Mouse (Mus musculus): ENCODE measurements around the gene Gm45717. TPM values are rescaled to one million over a fixed set of nuclear protein-coding genes. Genes with fewer than 3 reads are reported as not detected.

Gm45717 gene
- total RNA-seq, 2 experiments from 2014 or later: 1.1 TPM; not detected in 1

GRCm38 (mm10) chr7:140945247-140945646 is 10.5 kb downstream of the Gm45717 start:
- ATAC-seq (replicated peaks; ENCODE audit: poor library complexity): no peak

- no peak for ATAC-seq (replicated peaks; ENCODE audit: poor library complexity)
Observed at GRCm38 (mm10) chr7:140944236-140944635, 11.5 kb downstream of the Gm45717 start.

- no peak for ATAC-seq (replicated peaks; ENCODE audit: poor library complexity)
Observed at GRCm38 (mm10) chr7:140943356-140943755, 12.4 kb downstream of the Gm45717 start.

- no peak for ATAC-seq (replicated peaks; ENCODE audit: poor library complexity)
Observed at GRCm38 (mm10) chr7:140942811-140943210, 12.9 kb downstream of the Gm45717 start.

GRCm38 (mm10) chr7:140942341-140942740 is 13.4 kb downstream of the Gm45717 start:
- no peak for ATAC-seq (replicated peaks; ENCODE audit: poor library complexity)

- ATAC-seq (replicated peaks; ENCODE audit: poor library complexity): peak; percentile 87
Observed at GRCm38 (mm10) chr7:140941222-140942051, 14.3 kb downstream of the Gm45717 start, which contains the start of gene Pgghg. Gene Pgghg (plus strand): TSS chr7:140941391.

GRCm38 (mm10) chr7:140939669-140940171 is 16.0 kb downstream of the Gm45717 start:
- ATAC-seq (replicated peaks; ENCODE audit: poor library complexity): no peak

GRCm38 (mm10) chr7:140938896-140939295 is 16.8 kb downstream of the Gm45717 start:
- no peak for ATAC-seq (replicated peaks; ENCODE audit: poor library complexity)

GRCm38 (mm10) chr7:140938436-140938835 is 17.3 kb downstream of the Gm45717 start:
- ATAC-seq (replicated peaks; ENCODE audit: poor library complexity): 0 out of 2 replicates have a peak, but pooled peaks have one; percentile 38

- no peak for ATAC-seq (replicated peaks; ENCODE audit: poor library complexity)
Observed at GRCm38 (mm10) chr7:140927181-140927580, 28.6 kb downstream of the Gm45717 start.

- no peak for ATAC-seq (replicated peaks; ENCODE audit: poor library complexity)
Observed at GRCm38 (mm10) chr7:140923070-140923775, 32.5 kb downstream of the Gm45717 start.

GRCm38 (mm10) chr7:140922398-140923069 is 33.2 kb downstream of the Gm45717 start:
- peak; percentile 51 for ATAC-seq (replicated peaks; ENCODE audit: poor library complexity)

GRCm38 (mm10) chr7:140921225-140921975 is 34.3 kb downstream of the Gm45717 start:
- peak; percentile 32 for ATAC-seq (replicated peaks; ENCODE audit: poor library complexity)

GRCm38 (mm10) chr7:140920418-140921029 is 35.2 kb downstream of the Gm45717 start, which contains the start of gene Nlrp6:
Gene Nlrp6 (plus strand): TSS chr7:140920902.
- ATAC-seq (replicated peaks; ENCODE audit: poor library complexity): no peak

GRCm38 (mm10) chr7:140919911-140920310 is 35.8 kb downstream of the Gm45717 start:
- ATAC-seq (replicated peaks; ENCODE audit: poor library complexity): no peak

GRCm38 (mm10) chr7:140914031-140914690 is 41.6 kb downstream of the Gm45717 start:
- no peak for ATAC-seq (replicated peaks; ENCODE audit: poor library complexity)

GRCm38 (mm10) chr7:140912846-140913482 is 42.8 kb downstream of the Gm45717 start:
- no peak for ATAC-seq (replicated peaks; ENCODE audit: poor library complexity)

GRCm38 (mm10) chr7:140912293-140912692 is 43.4 kb downstream of the Gm45717 start:
- ATAC-seq (replicated peaks; ENCODE audit: poor library complexity): no peak

GRCm38 (mm10) chr7:140908634-140909107 is 47.1 kb downstream of the Gm45717 start:
- ATAC-seq (replicated peaks; ENCODE audit: poor library complexity): peak; percentile 91
